Mouse (Mus musculus) stomach, embryonic 14.5 days (tissue): ENCODE results near the gene Prss44. TPM values are rescaled to one million over a fixed set of nuclear protein-coding genes. Genes with fewer than 3 reads are reported as not detected.
"Not testable (repeated sequence)": the region's sequence is repeated elsewhere in the genome, so short reads cannot be mapped to it uniquely, and the experiment has no call there.

ENCODE experiments used
- ATAC-seq: fragments of 200-750 bp; cut with Nextera tagmentation; 2 replicates; pipeline ENCODE4 v1.8.0; 2017; ENCODE audit warnings: low read depth, moderate TSS enrichment; ENCODE audit not compliant: insufficient number of reproducible peaks, insufficient read depth, low FRiP score
- H3K27ac ChIP-seq: fragments of 300-500 bp; sonication (generic); 2 replicates; pipeline ENCODE4 v1.5.1; 2014; ENCODE audit warnings: mild to moderate bottlenecking, low read length, moderate library complexity, mixed read lengths
- H3K27me3 ChIP-seq: fragments of 300-500 bp; sonication (generic); 2 replicates; pipeline ENCODE4 v1.6.1; 2014; ENCODE audit warnings: low read length, control low read depth, mixed read lengths; ENCODE audit not compliant: control insufficient read depth, insufficient read depth
- H3K36me3 ChIP-seq: fragments of 300-500 bp; sonication (generic); 2 replicates; pipeline ENCODE4 v1.6.1; 2014; ENCODE audit warnings: mild to moderate bottlenecking, control low read depth, low read length, moderate library complexity, mixed read lengths; ENCODE audit not compliant: control insufficient read depth, insufficient read depth
- H3K4me1 ChIP-seq: fragments of 300-500 bp; sonication (generic); 2 replicates; pipeline ENCODE4 v1.6.1; 2014; ENCODE audit warnings: low read length, control low read depth, mixed read lengths; ENCODE audit not compliant: control insufficient read depth, insufficient read depth
- H3K4me2 ChIP-seq: fragments of 300-500 bp; sonication (generic); replicated peaks from 2 replicates; pipeline ENCODE4 v1.6.1; 2014; ENCODE audit warnings: low read depth, low read length, control low read depth
- H3K4me3 ChIP-seq: fragments of 300-500 bp; sonication (generic); 2 replicates; pipeline ENCODE4 v1.5.1; 2014; ENCODE audit warnings: low read depth, low read length, control low read depth
- H3K9ac ChIP-seq: fragments of 300-500 bp; sonication (generic); replicated peaks from 2 replicates; pipeline ENCODE4 v1.6.1; 2014; ENCODE audit warnings: low read depth, mild to moderate bottlenecking, control low read depth, low read length, moderate library complexity, mixed read lengths
- H3K9me3 ChIP-seq: fragments of 300-500 bp; sonication (generic); 2 replicates; pipeline ENCODE4 v1.6.1; 2016; ENCODE audit warnings: low read depth, low read length, control low read depth; ENCODE audit not compliant: control insufficient read depth
- WGBS: fragments of 180-500 bp; shearing (Covaris S2); extraction: QIAGEN DNeasy Blood & Tissue Kit; methylation state at CpG from one replicate; pipeline ENCODE4 v1.1.7; 2014; 5-methylcytosine and 5-hydroxymethylcytosine counted together
- polyA plus RNA-seq: library from polyadenylated mRNA; unstranded; fragments of >200 nt; fragmentation: Nextera tagmentation; extraction: Ambion mirVana; gene quantifications from 2 replicates; pipeline ENCODE4 v1.2.1, GENCODE M21; 2014

Gene Prss44
- polyA plus RNA-seq, 1 experiment from 2014 or later = not detected

GRCm38 (mm10) chr9:110820546-110820945 is 6.8 kb downstream of the Prss44 start:
- not testable (repeated sequence) for ATAC-seq

GRCm38 (mm10) chr9:110821436-110821835 is 7.6 kb downstream of the Prss44 start:
- H3K9ac ChIP-seq = no peak overlapping the region
- WGBS = 78% methylated on average over 7 of the region's 7 CpGs
- H3K4me2 ChIP-seq = no peak overlapping the region
- H3K9me3 ChIP-seq = no peaks in the 10 kb centered on the region
- H3K27me3 ChIP-seq = no peaks in the 10 kb centered on the region
- H3K27ac ChIP-seq = no peak overlapping the region
- no peak overlapping the region for H3K4me3 ChIP-seq
- no peaks in the 10 kb centered on the region for H3K4me1 ChIP-seq
- ATAC-seq = no peak
- no peaks in the 10 kb centered on the region for H3K36me3 ChIP-seq

More at GRCm38 (mm10) chr9:110820546-110820945, 6.8 kb downstream of the Prss44 start:
- H3K4me3 ChIP-seq, H3K9me3 ChIP-seq, H3K27ac ChIP-seq, H3K27me3 ChIP-seq, H3K4me2 ChIP-seq, H3K4me1 ChIP-seq, H3K9ac ChIP-seq, H3K36me3 ChIP-seq: not testable (repeated sequence)

GRCm38 (mm10) chr9:110825426-110825825 is 11.6 kb downstream of the Prss44 start:
- Histone ChIP-seq H3K9me3 (no peaks in the 10 kb centered on the region), H3K4me3 (no peak overlapping the region), H3K9ac (no peak overlapping the region), H3K27me3 (no peaks in the 10 kb centered on the region), H3K4me2 (no peak overlapping the region), H3K36me3 (no peaks in the 10 kb centered on the region), H3K4me1 (no peaks in the 10 kb centered on the region), H3K27ac (no peak overlapping the region)
- ATAC-seq = no peak
- 69% methylated on average over 4 of the region's 4 CpGs for WGBS

- Histone ChIP-seq H3K9me3 (no peaks in the 10 kb centered on the region), H3K9ac (no peak overlapping the region), H3K36me3 (no peaks in the 10 kb centered on the region), H3K27me3 (no peaks in the 10 kb centered on the region), H3K27ac (no peak overlapping the region), H3K4me3 (no peak overlapping the region), H3K4me1 (no peaks in the 10 kb centered on the region), H3K4me2 (no peak overlapping the region)
- WGBS = 74% methylated on average over 7 of the region's 7 CpGs
- no peak for ATAC-seq
Measured at GRCm38 (mm10) chr9:110825832-110826231, 12.0 kb downstream of the Prss44 start.

GRCm38 (mm10) chr9:110826390-110826789 is 12.6 kb downstream of the Prss44 start, which contains the start of gene Prss43:
Gene Prss43 (plus strand): TSS chr9:110826690.
- no peaks in the 10 kb centered on the region for H3K36me3 ChIP-seq
- H3K27ac ChIP-seq = no peak within 1 kb of the TSS
- no peak within 1 kb of the TSS for H3K9ac ChIP-seq
- no peak within 1 kb of the TSS for H3K4me2 ChIP-seq
- H3K4me3 ChIP-seq = no peak within 1 kb of the TSS
- no peak for ATAC-seq
- no peaks in the 10 kb centered on the region for H3K4me1 ChIP-seq
- H3K27me3 ChIP-seq = no peaks in the 10 kb centered on the region
- 84% methylated on average over 3 of the region's 3 CpGs for WGBS
- H3K9me3 ChIP-seq = no peaks in the 10 kb centered on the region

GRCm38 (mm10) chr9:110833021-110833420 is 19.2 kb downstream of the Prss44 start:
- H3K36me3 ChIP-seq = no peaks in the 10 kb centered on the region
- 75% methylated on average over 5 of the region's 5 CpGs for WGBS
- H3K4me2 ChIP-seq = no peak overlapping the region
- H3K4me3 ChIP-seq = no peak overlapping the region
- no peak for ATAC-seq
- H3K4me1 ChIP-seq = no peaks in the 10 kb centered on the region
- no peak overlapping the region for H3K27ac ChIP-seq
- H3K9me3 ChIP-seq = no peaks in the 10 kb centered on the region
- no peak overlapping the region for H3K9ac ChIP-seq
- H3K27me3 ChIP-seq = no peaks in the 10 kb centered on the region

GRCm38 (mm10) chr9:110834411-110834810 is 20.6 kb downstream of the Prss44 start, which contains the start of gene Prss45:
Gene Prss45 (plus strand): TSS chr9:110834588.
- H3K4me3 ChIP-seq = no peak within 1 kb of the TSS
- no peaks in the 10 kb centered on the region for H3K4me1 ChIP-seq
- H3K36me3 ChIP-seq = no peaks in the 10 kb centered on the region
- no peak for ATAC-seq
- H3K9ac ChIP-seq = no peak within 1 kb of the TSS; the same call in 1 of the 2 replicates
- WGBS = 78% methylated on average over 19 of the region's 19 CpGs
- H3K27me3 ChIP-seq = no peaks in the 10 kb centered on the region
- H3K27ac ChIP-seq = no peak within 1 kb of the TSS
- no peaks in the 10 kb centered on the region for H3K9me3 ChIP-seq
- no peak within 1 kb of the TSS for H3K4me2 ChIP-seq

- Histone ChIP-seq H3K27ac (no peak overlapping the region), H3K27me3 (no peaks in the 10 kb centered on the region), H3K4me3 (no peak overlapping the region), H3K9ac (no peak overlapping the region; the same call in 1 of the 2 replicates), H3K36me3 (no peaks in the 10 kb centered on the region), H3K4me2 (no peak overlapping the region), H3K4me1 (no peaks in the 10 kb centered on the region), H3K9me3 (no peaks in the 10 kb centered on the region)
- WGBS = 29% methylated on average over 10 of the region's 10 CpGs
- no peak for ATAC-seq
Measured at GRCm38 (mm10) chr9:110834961-110835360, 21.2 kb downstream of the Prss44 start.

GRCm38 (mm10) chr9:110836112-110836511 is 22.3 kb downstream of the Prss44 start:
- H3K27me3 ChIP-seq = no peaks in the 10 kb centered on the region
- H3K36me3 ChIP-seq = no peaks in the 10 kb centered on the region
- H3K9ac ChIP-seq = no peak overlapping the region
- H3K9me3 ChIP-seq = no peaks in the 10 kb centered on the region
- no peak overlapping the region for H3K4me3 ChIP-seq
- no peaks in the 10 kb centered on the region for H3K4me1 ChIP-seq
- 58% methylated on average over 2 of the region's 2 CpGs for WGBS
- ATAC-seq = no peak
- no peak overlapping the region for H3K4me2 ChIP-seq
- H3K27ac ChIP-seq = no peak overlapping the region
